Mouse (Mus musculus) heart, postnatal 0 days (tissue): ENCODE data around the gene Lhfp. TPM values are rescaled to one million over a fixed set of nuclear protein-coding genes. Genes with fewer than 3 reads are reported as not detected.

Experiments used
- ATAC-seq: fragments of 200-750 bp; cut with Nextera tagmentation; 2 replicates; pipeline ENCODE4 v1.8.0; 2017; ENCODE audit warnings: low read depth, moderate number of reproducible peaks, moderate library complexity; ENCODE audit not compliant: insufficient read depth
- DNase-seq: peaks from one replicate; pipeline ENCODE4 v3.0.0-alpha.2; 2016; ENCODE audit warnings: low spot score
- H3K27ac ChIP-seq: fragments of 300-500 bp; sonication (generic); 2 replicates; pipeline ENCODE4 v1.5.1; 2014; ENCODE audit warnings: low read depth, mild to moderate bottlenecking
- H3K27me3 ChIP-seq: fragments of 300-500 bp; sonication (generic); 2 replicates; pipeline ENCODE4 v1.6.1; 2014; ENCODE audit warnings: low read length, mixed read lengths; ENCODE audit not compliant: control insufficient read depth, insufficient read depth
- H3K36me3 ChIP-seq: fragments of 300-500 bp; sonication (generic); replicated peaks from 2 replicates; pipeline ENCODE4 v1.6.1; 2014; ENCODE audit warnings: low read length, mixed read lengths; ENCODE audit not compliant: control insufficient read depth, insufficient read depth
- H3K4me1 ChIP-seq: fragments of 300-500 bp; sonication (generic); 2 replicates; pipeline ENCODE4 v1.6.1; 2014; ENCODE audit warnings: antibody characterized with exemption; ENCODE audit not compliant: control insufficient read depth, insufficient read depth
- H3K4me2 ChIP-seq: fragments of 300-500 bp; sonication (generic); 2 replicates; pipeline ENCODE4 v1.6.1; 2014; ENCODE audit warnings: low read depth, mild to moderate bottlenecking, low read length, moderate library complexity
- H3K4me3 ChIP-seq: fragments of 300-500 bp; sonication (generic); 2 replicates; pipeline ENCODE4 v1.5.1; 2014; ENCODE audit warnings: low read depth, low read length
- H3K9ac ChIP-seq: fragments of 300-500 bp; sonication (generic); replicated peaks from 2 replicates; pipeline ENCODE4 v1.6.1; 2014; ENCODE audit warnings: low read depth, low read length, mixed read lengths
- H3K9me3 ChIP-seq: fragments of 300-500 bp; sonication (generic); replicated peaks from 2 replicates; pipeline ENCODE4 v1.6.1; 2016; ENCODE audit warnings: low read length; ENCODE audit not compliant: control insufficient read depth
- CTCF ChIP-seq: IDR thresholded peaks from 2 replicates; pipeline ENCODE4 v1.5.1; 2016; ENCODE audit warnings: antibody characterized with exemption, control low read depth, low read depth
- EP300 ChIP-seq: IDR thresholded peaks from 2 replicates; pipeline ENCODE4 v1.6.1; 2016; ENCODE audit warnings: antibody characterized with exemption, low read depth
- WGBS: fragments of 180-500 bp; shearing (Covaris S2); extraction: QIAGEN DNeasy Blood & Tissue Kit; methylation state at CpG from one replicate; pipeline ENCODE4 v1.1.7; 2014; 5-methylcytosine and 5-hydroxymethylcytosine counted together
- polyA plus RNA-seq: library from polyadenylated mRNA; unstranded; fragments of >200 nt; fragmentation: Nextera tagmentation; extraction: Ambion mirVana; gene quantifications from 2 replicates; pipeline ENCODE4 v1.2.1, GENCODE M21; 2015
- total RNA-seq: library from RNA; depleted of rRNA; stranded (reverse); fragments of >200 nt; gene quantifications from 2 replicates; pipeline ENCODE4 v1.2.3, GENCODE M21; 2014; ENCODE audit warnings: low replicate concordance

Gene Lhfp
- total and polyA plus RNA-seq, 2 experiments from 2014 or later: 78.0 to 87.2 TPM

DNA sequence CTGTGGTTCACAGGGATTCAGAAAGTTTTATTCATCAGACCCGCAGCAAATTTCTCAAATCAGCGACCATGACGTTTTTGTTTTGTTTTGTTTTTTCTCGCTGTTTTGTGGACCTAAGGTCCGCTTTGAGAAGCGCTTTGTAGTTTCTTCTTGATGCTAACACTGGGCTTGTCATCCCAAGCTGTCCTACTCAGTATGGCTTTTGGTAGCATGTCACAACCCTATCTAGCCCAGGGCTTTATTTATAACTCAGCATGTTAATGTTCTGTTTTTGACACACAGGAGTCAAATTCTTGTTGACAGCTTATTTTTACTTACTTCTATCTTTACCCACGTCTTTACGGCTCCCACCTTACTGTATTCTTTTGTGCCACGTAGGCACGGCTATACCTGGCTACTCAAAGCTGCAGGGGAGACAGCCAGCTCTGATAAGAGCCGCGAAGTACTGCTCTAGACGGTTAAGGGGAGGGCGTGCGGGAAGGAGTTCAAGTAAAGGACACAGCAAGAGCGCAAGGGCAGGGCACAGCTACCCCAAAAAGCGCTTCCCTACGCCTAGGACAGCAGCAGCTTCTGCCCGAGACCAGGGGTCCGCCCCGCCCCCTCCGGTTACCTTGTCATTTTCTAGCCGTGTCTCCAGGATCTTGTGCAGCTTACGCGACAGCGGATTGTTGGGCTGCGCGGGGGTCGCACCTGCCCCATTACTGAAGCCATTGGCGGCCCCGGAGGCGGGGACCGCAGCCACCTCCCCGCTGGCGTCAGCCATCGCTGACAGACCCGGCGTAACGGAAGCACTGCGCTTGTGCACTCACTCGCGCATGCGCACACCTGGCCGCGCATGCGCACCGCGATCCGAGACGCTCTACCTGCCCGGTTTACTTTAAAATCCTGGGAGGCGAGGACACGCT, 24.6 kb upstream of the Lhfp start, which contains the start of gene Cog6:
Gene Cog6, minus strand, starts transcription at position 802 of the 905 bp plus-strand sequence.
- 2% methylated on average over 53 of the region's 53 CpGs for WGBS
- Histone ChIP-seq H3K36me3 (peaks cover 18% of the 10 kb centered on the region), H3K4me1 (0 out of 2 replicates have a peak, but pooled peaks cover 6% of the 10 kb centered on the region), H3K4me2 (peak within 1 kb of the TSS; percentile 78), H3K9ac (peak within 1 kb of the TSS; percentile 78), H3K9me3 (no peaks in the 10 kb centered on the region), H3K27ac (peak within 1 kb of the TSS; percentile 89), H3K27me3 (no peaks in the 10 kb centered on the region), H3K4me3 (peak within 1 kb of the TSS; percentile 86)
- TF ChIP-seq CTCF: no peak
- TF ChIP-seq EP300: no peak
- peak; percentile 93 for ATAC-seq
- DNase-seq: peak; percentile 88

DNA sequence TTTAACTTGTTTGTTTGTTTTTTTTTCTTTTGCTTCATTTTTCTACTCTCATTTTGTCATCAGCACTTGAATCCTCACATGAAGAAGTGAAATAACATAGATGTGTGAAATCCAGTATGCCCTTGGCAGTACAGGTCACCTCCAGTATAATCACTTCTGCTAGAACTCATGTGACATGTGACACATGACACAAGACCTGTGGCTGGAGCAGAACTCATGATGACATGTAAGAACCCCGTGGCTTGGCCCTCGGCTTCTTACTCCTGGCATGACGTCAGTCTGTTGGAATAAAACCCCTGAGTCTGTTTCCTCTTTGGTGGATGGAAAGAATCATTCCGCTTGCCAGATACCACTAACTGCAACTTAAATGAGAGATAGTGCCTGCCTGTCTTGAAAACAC, 14.0 kb upstream of the Lhfp start:
- H3K9ac ChIP-seq: no peak overlapping the region
- no peak overlapping the region for H3K4me2 ChIP-seq
- no peak overlapping the region for H3K27ac ChIP-seq
- 0 out of 2 replicates have a peak, but pooled peaks have one; percentile 36 for ATAC-seq
- H3K4me3 ChIP-seq: no peak overlapping the region
- DNase-seq: no peak
- no peaks in the 10 kb centered on the region for H3K36me3 ChIP-seq
- no peak for TF ChIP-seq CTCF
- no peak for TF ChIP-seq EP300
- peaks cover 1% of the 10 kb centered on the region; the same call in 1 of the 2 replicates for H3K4me1 ChIP-seq
- no peaks in the 10 kb centered on the region for H3K9me3 ChIP-seq
- no peaks in the 10 kb centered on the region for H3K27me3 ChIP-seq
- WGBS: 38% methylated on average over 4 of the region's 4 CpGs

DNA sequence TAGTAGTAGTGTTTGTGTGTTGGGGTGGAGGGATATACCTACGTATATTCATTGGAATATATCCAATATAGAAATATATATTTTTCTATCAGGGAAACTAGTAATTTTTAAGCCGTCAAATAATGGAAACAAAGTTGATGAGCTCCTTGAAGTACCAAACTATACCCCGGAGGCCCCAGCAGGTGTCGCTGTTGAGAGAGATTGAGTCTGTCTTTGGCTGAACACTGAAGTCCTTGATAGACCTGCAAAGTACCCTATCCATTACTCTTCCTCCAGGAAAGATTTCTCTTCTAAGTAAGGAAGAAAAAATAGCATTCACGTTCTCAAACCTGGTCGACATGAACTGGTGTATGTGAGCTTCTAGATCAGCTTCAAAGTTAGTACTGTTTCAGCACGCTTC, 12.3 kb upstream of the Lhfp start:
- WGBS: 18% methylated on average over 7 of the region's 7 CpGs
- no peaks in the 10 kb centered on the region for H3K36me3 ChIP-seq
- peaks cover 6% of the 10 kb centered on the region; the same call in 1 of the 2 replicates for H3K4me1 ChIP-seq
- peak; percentile 82 for DNase-seq
- H3K27me3 ChIP-seq: no peaks in the 10 kb centered on the region
- TF ChIP-seq EP300 (no peak), CTCF (peak; percentile 76)
- no peaks in the 10 kb centered on the region for H3K9me3 ChIP-seq
- H3K9ac ChIP-seq: no peak overlapping the region
- H3K27ac ChIP-seq: no peak overlapping the region
- H3K4me3 ChIP-seq: no peak overlapping the region
- H3K4me2 ChIP-seq: no peak overlapping the region
- peak; percentile 57; the same call in 1 of the 2 replicates for ATAC-seq

DNA sequence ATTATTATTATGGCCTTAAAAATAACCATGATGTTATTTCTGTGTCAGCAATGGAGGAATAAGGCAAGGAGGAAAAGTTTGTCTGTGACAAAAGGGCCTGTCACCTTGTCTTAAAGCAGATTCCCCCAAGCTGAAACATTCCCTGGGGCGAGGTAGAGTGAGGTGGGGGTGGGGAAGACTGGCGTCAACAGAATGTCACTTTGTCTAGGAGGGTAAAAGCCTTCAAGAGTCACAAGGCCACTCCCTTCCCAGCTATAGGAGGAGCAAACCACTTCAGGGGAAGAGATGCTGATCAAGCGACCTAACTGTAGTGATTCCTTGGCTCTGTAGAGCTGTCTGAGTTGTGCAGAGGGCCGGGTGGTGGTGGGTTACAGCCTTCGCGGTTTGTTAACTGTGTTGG, 9.7 kb upstream of the Lhfp start:
- no peaks in the 10 kb centered on the region for H3K9me3 ChIP-seq
- no peak overlapping the region for H3K27ac ChIP-seq
- peaks cover 12% of the 10 kb centered on the region; the same call in 1 of the 2 replicates for H3K4me1 ChIP-seq
- no peak overlapping the region for H3K4me2 ChIP-seq
- no peak overlapping the region for H3K4me3 ChIP-seq
- H3K27me3 ChIP-seq: no peaks in the 10 kb centered on the region
- ATAC-seq: no peak
- DNase-seq: no peak
- no peaks in the 10 kb centered on the region for H3K36me3 ChIP-seq
- WGBS: 51% methylated on average over 6 of the region's 6 CpGs
- no peak overlapping the region for H3K9ac ChIP-seq
- TF ChIP-seq EP300 (no peak), CTCF (no peak)

DNA sequence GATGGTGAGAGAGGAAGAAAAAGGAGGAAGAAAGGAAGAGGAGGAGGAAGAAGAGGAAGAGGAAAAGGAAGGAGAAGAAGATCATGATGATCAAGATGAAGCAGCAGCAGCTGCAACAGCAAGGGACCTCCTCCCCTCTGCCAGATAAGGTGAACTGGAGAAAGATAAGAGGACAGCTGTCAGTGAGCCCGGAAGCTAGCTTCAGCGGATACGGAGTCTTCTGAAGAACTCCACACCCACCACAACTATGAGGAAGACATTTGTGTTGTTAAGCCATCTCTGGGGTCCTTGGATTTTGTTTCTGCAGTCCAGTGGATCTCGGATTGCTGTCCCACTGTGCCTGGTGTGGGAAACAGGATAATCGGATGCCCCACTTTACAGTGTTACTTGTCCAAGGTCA, 8.9 kb upstream of the Lhfp start:
- 18% methylated on average over 5 of the region's 5 CpGs for WGBS
- peaks cover 12% of the 10 kb centered on the region; the same call in 1 of the 2 replicates for H3K4me1 ChIP-seq
- ATAC-seq (no peak), DNase-seq (no peak)
- H3K4me2 ChIP-seq: no peak overlapping the region; the same call in 1 of the 2 replicates
- H3K36me3 ChIP-seq: no peaks in the 10 kb centered on the region
- H3K4me3 ChIP-seq: no peak overlapping the region
- TF ChIP-seq CTCF: no peak
- TF ChIP-seq EP300: no peak
- no peak overlapping the region for H3K27ac ChIP-seq
- no peaks in the 10 kb centered on the region for H3K9me3 ChIP-seq
- H3K27me3 ChIP-seq: no peaks in the 10 kb centered on the region
- no peak overlapping the region for H3K9ac ChIP-seq
